Mouse (Mus musculus) heart, adult 2 months (tissue): ENCODE data around the gene Hrh2.

ENCODE experiments used
- CTCF ChIP-seq: fragments of 200-600 bp; IDR thresholded peaks from 2 replicates; pipeline ENCODE4 v1.8.1; 2022; ENCODE audit warnings: antibody characterized with exemption, mild to moderate bottlenecking, moderate library complexity
- EP300 ChIP-seq: fragments of 200-500 bp; IDR thresholded peaks from 2 replicates; pipeline ENCODE4 v1.6.1; 2011; ENCODE audit warnings: low read depth, low read length, control low read depth; ENCODE audit not compliant: insufficient read depth
- POLR2A ChIP-seq: fragments of 200-500 bp; IDR thresholded peaks from 2 replicates; pipeline ENCODE4 v1.6.1; 2011; ENCODE audit warnings: mild to moderate bottlenecking, low read depth, low read length, control low read depth; ENCODE audit not compliant: insufficient read depth

DNA sequence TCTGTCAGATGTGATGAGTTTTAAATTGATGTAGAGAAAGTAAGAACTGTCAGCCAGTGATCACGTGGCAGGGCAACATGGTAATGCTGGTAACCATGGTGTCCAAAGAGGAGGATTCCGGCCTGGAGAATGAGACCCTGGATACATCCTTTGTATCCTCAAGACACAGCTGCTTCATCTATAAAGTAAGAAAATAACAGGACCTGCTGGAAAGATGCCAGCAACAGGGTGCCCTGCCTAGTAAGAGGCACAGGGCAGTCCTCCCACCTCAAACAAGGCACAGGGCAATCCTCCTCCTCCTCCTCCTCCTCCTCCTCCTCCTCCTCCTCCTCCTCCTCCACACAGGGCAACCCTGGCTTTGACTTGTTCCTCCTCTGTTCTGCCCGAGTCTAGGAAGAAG lies 77.2 kb downstream of the Hrh2 start:
- TF ChIP-seq POLR2A (no peak), CTCF (no peak), EP300 (no peak)
